Mouse (Mus musculus): ENCODE data around the gene Cenpb. TPM values are rescaled to one million over a fixed set of nuclear protein-coding genes. Genes with fewer than 3 reads are reported as not detected.

The Cenpb gene
- polyA plus RNA-seq, 1 experiment from 2014 or later, result 13.2 TPM

DNA sequence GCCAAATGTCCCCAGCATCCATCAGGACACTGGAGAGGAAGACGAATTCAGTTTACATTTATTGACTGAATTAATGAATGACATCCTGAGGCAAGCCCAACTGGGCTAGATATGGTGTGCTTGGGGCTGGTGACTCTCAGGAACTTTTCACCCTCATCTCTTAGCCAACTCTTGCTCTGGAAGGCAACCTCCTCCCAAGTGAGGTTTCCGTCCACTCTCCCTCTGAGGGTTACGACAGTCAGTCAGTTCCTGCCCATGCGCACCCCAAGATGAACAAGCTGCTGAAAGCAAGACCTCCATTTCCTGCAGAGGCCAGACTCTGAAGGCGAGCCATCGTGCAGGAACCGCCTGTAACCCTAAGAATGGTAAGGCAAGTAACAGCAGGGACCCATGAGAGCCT is 22.9 kb downstream of the Cenpb start:
- WGBS, result 86% methylated on average over 7 of the region's 7 CpGs
- Histone ChIP-seq H3K27me3 (replicated peaks; ENCODE audit: insufficient read depth, low read length) (no peaks in the 10 kb centered on the region), H3K27ac (ENCODE audit: low read length) (no peak overlapping the region), H3K9me3 (ENCODE audit: low read length) (no peaks in the 10 kb centered on the region), H3K4me1 (ENCODE audit: insufficient read depth, low read depth, low read length) (no peaks in the 10 kb centered on the region), H3K4me3 (ENCODE audit: low read depth, low read length) (no peak overlapping the region), H3K36me3 (ENCODE audit: insufficient read depth, low read length) (no peaks in the 10 kb centered on the region), H3K9ac (replicated peaks; ENCODE audit: low read depth) (no peak overlapping the region), H3K4me2 (replicated peaks; ENCODE audit: low read depth, low read length) (no peak overlapping the region)
- TF ChIP-seq EP300 (IDR thresholded peaks at IDR 0.05) (no peak), CTCF (IDR thresholded peaks at IDR 0.05) (no peak)
- ATAC-seq (no peak), DNase-seq (ENCODE audit: low spot score) (no peak)

DNA sequence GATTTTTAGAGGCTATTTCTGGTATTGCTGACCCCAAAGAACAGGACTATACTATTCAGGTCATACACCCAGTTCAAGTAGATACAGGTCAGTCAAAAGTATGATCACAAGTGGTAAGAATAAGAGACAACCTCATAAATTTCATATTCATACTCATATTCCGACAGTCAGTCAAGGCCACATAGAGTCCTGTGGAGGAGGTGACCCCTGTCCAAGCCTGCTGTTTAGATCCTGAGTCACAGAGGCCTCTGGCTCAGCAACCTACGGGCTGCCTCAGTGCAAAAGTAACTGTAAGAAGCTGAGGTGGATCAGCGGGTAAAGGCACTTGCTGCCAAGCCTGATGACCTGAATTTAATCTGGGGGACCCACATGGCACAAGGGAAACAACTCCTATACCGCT is 25.8 kb downstream of the Cenpb start:
- H3K9ac ChIP-seq (replicated peaks; ENCODE audit: low read depth), result no peak overlapping the region
- no peaks in the 10 kb centered on the region for H3K27me3 ChIP-seq (replicated peaks; ENCODE audit: insufficient read depth, low read length)
- no peak overlapping the region for H3K4me3 ChIP-seq (ENCODE audit: low read depth, low read length)
- DNase-seq (ENCODE audit: low spot score) (no peak), ATAC-seq (no peak)
- H3K4me1 ChIP-seq (ENCODE audit: insufficient read depth, low read depth, low read length), result no peaks in the 10 kb centered on the region
- no peak overlapping the region for H3K4me2 ChIP-seq (replicated peaks; ENCODE audit: low read depth, low read length)
- H3K9me3 ChIP-seq (ENCODE audit: low read length), result no peaks in the 10 kb centered on the region
- TF ChIP-seq CTCF (IDR thresholded peaks at IDR 0.05) (no peak), EP300 (IDR thresholded peaks at IDR 0.05) (no peak)
- no peak overlapping the region for H3K27ac ChIP-seq (ENCODE audit: low read length)
- 93% methylated on average over 4 of the region's 4 CpGs for WGBS
- H3K36me3 ChIP-seq (ENCODE audit: insufficient read depth, low read length), result no peaks in the 10 kb centered on the region

- Histone ChIP-seq H3K9me3 (ENCODE audit: low read length) (no peaks in the 10 kb centered on the region), H3K4me1 (ENCODE audit: insufficient read depth, low read depth, low read length) (no peaks in the 10 kb centered on the region), H3K9ac (replicated peaks; ENCODE audit: low read depth) (no peak overlapping the region), H3K27ac (ENCODE audit: low read length) (no peak overlapping the region), H3K36me3 (ENCODE audit: insufficient read depth, low read length) (peaks cover 11% of the 10 kb centered on the region), H3K4me2 (replicated peaks; ENCODE audit: low read depth, low read length) (no peak overlapping the region), H3K27me3 (replicated peaks; ENCODE audit: insufficient read depth, low read length) (no peaks in the 10 kb centered on the region), H3K4me3 (ENCODE audit: low read depth, low read length) (no peak overlapping the region)
- ATAC-seq (no peak), DNase-seq (ENCODE audit: low spot score) (no peak)
- TF ChIP-seq EP300 (IDR thresholded peaks at IDR 0.05) (no peak), CTCF (IDR thresholded peaks at IDR 0.05) (no peak)
- 89% methylated on average over 6 of the region's 7 CpGs for WGBS
Observed at GRCm38 (mm10) chr2:131152166-131152730, 27.6 kb downstream of the Cenpb start.

DNA sequence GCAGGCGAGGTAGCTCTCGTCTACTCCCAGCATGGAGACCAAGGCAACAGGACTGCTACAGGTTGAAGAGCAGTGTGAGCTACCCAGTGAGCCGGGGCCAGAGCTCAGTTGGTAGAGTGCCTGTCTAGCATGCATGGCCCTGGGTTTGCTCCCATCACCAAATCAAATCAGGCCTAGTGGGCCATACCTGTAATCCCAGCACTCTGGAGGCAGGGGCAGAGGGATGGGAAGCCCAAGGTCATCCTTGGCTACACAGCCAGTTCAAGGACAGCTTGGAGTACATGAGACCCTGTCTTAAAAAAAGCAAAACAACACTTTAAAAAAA is 30.7 kb downstream of the Cenpb start:
- DNase-seq (ENCODE audit: low spot score) (no peak), ATAC-seq (no peak)
- no peak overlapping the region for H3K4me3 ChIP-seq (ENCODE audit: low read depth, low read length)
- H3K27me3 ChIP-seq (replicated peaks; ENCODE audit: insufficient read depth, low read length), result no peaks in the 10 kb centered on the region
- no peak overlapping the region for H3K4me2 ChIP-seq (replicated peaks; ENCODE audit: low read depth, low read length)
- no peak overlapping the region for H3K9ac ChIP-seq (replicated peaks; ENCODE audit: low read depth)
- WGBS, result 93% methylated on average over 3 of the region's 3 CpGs
- H3K27ac ChIP-seq (ENCODE audit: low read length), result no peak overlapping the region
- no peaks in the 10 kb centered on the region for H3K9me3 ChIP-seq (ENCODE audit: low read length)
- H3K4me1 ChIP-seq (ENCODE audit: insufficient read depth, low read depth, low read length), result no peaks in the 10 kb centered on the region
- TF ChIP-seq CTCF (IDR thresholded peaks at IDR 0.05) (no peak), EP300 (IDR thresholded peaks at IDR 0.05) (no peak)
- H3K36me3 ChIP-seq (ENCODE audit: insufficient read depth, low read length), result peaks cover 26% of the 10 kb centered on the region

DNA sequence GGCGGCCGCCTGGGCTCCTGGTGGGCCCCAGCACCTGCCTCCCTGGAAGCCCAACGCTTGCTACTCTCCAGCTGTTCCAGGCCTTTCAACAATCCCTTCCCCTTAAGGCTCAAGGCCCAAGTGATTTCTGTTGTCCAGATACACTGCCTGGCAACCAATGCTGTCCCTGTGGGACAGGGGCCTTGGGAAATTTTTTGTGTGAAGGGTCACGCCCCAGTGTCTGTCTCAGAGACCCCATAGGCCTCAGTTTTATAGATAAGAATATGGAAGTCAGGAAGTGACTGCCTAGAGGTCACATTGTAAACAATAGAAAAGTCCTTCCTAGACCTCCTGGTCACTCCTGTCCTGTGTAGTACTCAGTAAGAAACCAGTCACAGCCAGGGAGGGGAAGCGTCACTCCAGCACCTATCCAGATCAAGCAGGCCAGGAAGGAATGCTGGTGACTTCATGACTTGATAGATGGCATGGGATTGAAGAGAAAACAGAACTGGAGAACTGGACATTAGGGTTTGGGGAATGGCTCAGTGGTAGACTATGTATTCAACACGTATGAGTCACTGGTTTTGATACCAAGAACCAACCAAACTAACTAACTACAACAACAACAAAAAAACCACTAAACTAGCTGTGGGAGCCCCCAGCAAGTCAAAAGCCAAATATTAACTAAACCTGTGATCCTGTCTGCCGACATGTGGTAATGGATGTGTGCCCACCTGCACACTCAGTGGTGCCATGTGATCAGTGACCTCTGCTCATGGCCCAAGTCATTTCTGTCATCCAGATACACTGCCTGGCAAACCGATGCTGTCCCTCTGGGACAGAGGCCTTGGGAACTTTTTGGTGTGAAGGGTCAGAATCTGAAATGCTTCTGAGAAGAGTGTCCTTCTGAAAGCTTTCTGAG is 31.3 kb downstream of the Cenpb start:
- Histone ChIP-seq H3K27ac (ENCODE audit: low read length) (no peak overlapping the region), H3K27me3 (replicated peaks; ENCODE audit: insufficient read depth, low read length) (no peaks in the 10 kb centered on the region), H3K36me3 (ENCODE audit: insufficient read depth, low read length) (peaks cover 26% of the 10 kb centered on the region), H3K4me3 (ENCODE audit: low read depth, low read length) (no peak overlapping the region), H3K4me2 (replicated peaks; ENCODE audit: low read depth, low read length) (no peak overlapping the region), H3K9me3 (ENCODE audit: low read length) (no peaks in the 10 kb centered on the region), H3K9ac (replicated peaks; ENCODE audit: low read depth) (no peak overlapping the region), H3K4me1 (ENCODE audit: insufficient read depth, low read depth, low read length) (no peaks in the 10 kb centered on the region)
- no peak for TF ChIP-seq EP300 (IDR thresholded peaks at IDR 0.05)
- TF ChIP-seq CTCF (IDR thresholded peaks at IDR 0.05), result no peak
- WGBS, result 76% methylated on average over 8 of the region's 8 CpGs
- ATAC-seq (peak; percentile 30; the same call in 1 of the 2 replicates), DNase-seq (ENCODE audit: low spot score) (no peak)

GRCm38 (mm10) chr2:131147043-131147365 is 32.9 kb downstream of the Cenpb start:
- peaks cover 26% of the 10 kb centered on the region for H3K36me3 ChIP-seq (ENCODE audit: insufficient read depth, low read length)
- no peaks in the 10 kb centered on the region for H3K4me1 ChIP-seq (ENCODE audit: insufficient read depth, low read depth, low read length)
- no peaks in the 10 kb centered on the region for H3K9me3 ChIP-seq (ENCODE audit: low read length)
- H3K27ac ChIP-seq (ENCODE audit: low read length), result no peak overlapping the region
- ATAC-seq, result no peak
- TF ChIP-seq EP300 (IDR thresholded peaks at IDR 0.05) (no peak), CTCF (IDR thresholded peaks at IDR 0.05) (no peak)
- H3K9ac ChIP-seq (replicated peaks; ENCODE audit: low read depth), result no peak overlapping the region
- H3K27me3 ChIP-seq (replicated peaks; ENCODE audit: insufficient read depth, low read length), result no peaks in the 10 kb centered on the region
- no peak overlapping the region for H3K4me3 ChIP-seq (ENCODE audit: low read depth, low read length)
- 92% methylated on average over 8 of the region's 8 CpGs for WGBS
- no peak for DNase-seq (ENCODE audit: low spot score)
- H3K4me2 ChIP-seq (replicated peaks; ENCODE audit: low read depth, low read length), result no peak overlapping the region

All from lung, postnatal 0 days (tissue).